Mouse (Mus musculus): ENCODE data around the gene Tbc1d13. TPM values are rescaled to one million over a fixed set of nuclear protein-coding genes. Genes with fewer than 3 reads are reported as not detected.

Gene Tbc1d13
- total RNA-seq (2015) (21.2 and 25.8 TPM in 2 replicates), total RNA-seq (2017) (36.5 and 50.0 TPM in 2 replicates)

DNA sequence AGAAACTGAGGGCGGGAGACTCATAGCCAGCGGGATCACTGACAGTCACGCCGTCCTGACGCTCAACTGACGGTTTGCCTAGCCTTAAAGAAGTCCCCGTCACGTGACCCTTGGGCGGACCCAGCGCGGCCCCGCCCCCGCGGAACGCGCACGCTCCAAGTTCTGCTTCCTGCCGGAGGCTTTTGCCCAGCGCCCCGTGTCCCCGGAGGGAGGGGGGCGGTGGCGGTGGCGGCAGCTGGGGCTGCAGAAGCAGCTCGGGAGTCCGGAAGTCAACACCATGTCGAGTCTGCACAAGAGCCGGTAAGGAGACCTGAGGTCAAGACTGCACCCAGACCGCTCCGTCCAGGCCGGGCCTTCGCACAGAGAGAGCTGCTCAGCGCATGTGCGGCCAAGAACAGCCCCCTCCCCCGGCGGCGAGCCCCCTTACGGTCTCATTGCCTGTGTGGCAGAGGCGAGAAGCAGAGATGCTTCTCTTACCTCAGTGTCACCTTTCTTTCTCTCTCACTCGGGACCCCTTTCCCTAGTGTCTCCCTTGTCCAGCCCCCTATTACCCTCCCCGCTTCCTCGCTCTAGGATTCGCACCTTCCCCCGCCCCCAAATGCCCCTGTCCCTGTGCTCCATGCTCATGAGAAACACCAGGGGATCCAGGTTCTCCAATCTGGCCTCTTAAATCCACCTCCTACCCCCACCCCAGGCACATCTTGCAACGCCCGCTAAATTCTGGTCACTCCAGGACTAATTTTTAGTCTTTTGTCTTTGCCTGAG is at the start of gene Tbc1d13:
TSS of gene Tbc1d13 (plus strand) at position 134 of the 765 bp plus-strand sequence.
- ATAC-seq (ENCODE audit: poor library complexity, severe bottlenecking) = peak; percentile 95

DNA sequence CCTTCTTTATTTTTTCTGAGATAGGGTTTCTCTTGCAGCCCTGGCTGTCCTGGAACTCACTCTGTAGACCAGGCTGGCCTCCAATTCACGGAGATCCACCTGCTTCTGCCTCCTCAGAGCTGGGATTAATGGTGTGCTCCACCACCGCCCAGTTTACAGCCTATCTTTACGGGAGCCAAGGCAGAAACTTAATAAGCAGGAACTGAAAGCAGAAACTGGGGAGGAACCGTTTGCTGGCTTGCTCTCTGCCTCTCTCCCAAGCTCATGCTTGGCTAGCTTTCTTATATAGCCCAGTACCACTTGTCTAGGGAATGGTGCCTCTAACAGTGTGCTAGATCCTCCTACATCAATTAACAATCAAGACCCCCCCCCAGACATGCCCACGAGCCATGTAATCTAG is 49.4 kb upstream of the Tbc1d13 start:
- peak; percentile 68 for ATAC-seq (ENCODE audit: poor library complexity, severe bottlenecking)

DNA sequence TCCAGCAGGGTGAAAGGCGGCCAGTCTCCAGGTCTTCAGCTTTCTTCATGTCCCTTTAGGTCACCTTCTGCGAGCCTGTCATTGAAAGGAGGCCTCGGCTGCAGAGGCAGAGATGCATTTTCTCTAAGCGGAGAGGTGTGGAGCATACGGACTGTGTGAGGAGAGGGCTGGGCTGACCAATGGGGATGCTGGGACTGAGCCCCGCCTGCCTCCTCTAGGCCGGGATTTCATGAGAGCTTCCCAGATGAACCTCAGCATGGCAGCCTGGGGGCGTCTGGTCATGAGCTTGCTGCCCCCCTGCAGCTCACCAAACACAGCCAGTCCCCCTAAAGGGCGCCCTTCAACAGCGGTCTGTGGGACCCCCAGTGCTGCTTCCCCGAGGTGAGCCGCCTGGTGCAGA is 48.9 kb upstream of the Tbc1d13 start:
- ATAC-seq (ENCODE audit: poor library complexity, severe bottlenecking) = no peak

DNA sequence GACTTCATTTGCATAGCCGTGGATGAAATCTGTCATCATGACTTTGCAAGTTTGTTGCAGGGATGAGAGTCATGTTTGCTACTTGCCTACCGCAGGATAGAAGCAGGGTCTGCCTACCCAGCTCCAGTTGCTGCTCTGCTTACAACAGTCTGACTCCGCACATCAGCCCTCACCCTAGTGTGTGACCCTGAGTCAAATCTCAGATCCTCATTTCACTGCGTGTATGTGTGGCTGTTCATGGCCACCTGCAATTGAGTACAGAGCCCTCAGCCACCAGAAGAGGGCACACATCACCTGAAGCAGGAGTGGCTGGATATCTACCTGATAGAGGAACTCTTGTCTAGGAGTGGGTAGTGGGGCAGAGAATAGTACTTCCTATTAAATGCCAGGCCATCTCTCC is 46.2 kb upstream of the Tbc1d13 start:
- peak; percentile 18; the same call in 1 of the 2 replicates for ATAC-seq (ENCODE audit: poor library complexity, severe bottlenecking)

DNA sequence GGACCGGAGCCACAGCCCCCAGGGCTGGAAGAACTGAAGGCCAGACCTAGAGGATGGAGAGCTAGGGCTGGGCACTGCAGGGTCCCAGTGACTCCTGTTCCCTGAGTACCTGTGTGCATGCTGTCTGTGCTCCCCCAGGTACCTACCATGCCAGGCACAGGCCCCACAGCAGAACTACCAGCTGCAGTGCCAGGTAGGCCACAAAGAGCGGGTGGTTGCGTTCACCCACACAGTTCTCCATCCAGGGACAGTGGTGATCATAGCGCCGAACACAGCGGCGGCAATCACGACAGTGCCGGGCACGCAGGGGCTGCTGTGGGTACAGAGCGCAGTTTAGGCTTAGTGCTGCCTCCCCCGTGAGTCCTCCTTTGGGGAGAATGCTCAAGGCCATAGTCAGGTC is 42.0 kb upstream of the Tbc1d13 start:
- ATAC-seq (ENCODE audit: poor library complexity, severe bottlenecking) = no peak

DNA sequence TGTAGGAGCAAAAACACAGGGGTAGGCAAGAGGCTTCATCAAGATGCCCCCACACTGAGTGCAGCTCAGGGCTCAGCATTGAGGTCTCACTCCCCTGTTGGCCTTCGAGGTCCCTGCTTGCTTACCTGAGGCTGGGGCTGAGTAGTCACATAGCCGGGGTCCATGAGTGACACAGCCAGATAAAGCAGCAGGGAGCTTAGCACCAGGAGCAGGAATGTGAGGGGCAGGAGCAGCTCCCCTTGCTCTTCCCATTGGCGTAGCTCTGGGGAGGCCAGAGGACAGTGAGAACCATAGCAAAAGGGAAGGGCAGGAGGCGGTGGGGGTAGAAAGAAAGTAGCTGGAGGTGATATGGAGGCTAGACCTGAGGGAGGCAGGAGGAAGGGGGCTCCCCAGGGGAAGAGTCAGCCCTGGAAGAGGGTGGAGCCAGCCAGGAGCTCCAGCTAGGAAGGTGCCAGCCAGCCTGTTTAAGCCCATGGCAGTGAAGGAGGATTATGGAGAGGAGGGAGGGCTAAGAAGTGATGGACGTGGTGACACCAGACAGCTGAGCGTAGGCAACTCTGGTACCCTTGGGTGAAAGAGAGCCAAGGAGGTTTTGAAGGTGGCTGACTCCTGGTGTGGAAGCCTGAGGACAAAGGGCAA is 41.1 kb upstream of the Tbc1d13 start:
- ATAC-seq (ENCODE audit: poor library complexity, severe bottlenecking) = no peak

DNA sequence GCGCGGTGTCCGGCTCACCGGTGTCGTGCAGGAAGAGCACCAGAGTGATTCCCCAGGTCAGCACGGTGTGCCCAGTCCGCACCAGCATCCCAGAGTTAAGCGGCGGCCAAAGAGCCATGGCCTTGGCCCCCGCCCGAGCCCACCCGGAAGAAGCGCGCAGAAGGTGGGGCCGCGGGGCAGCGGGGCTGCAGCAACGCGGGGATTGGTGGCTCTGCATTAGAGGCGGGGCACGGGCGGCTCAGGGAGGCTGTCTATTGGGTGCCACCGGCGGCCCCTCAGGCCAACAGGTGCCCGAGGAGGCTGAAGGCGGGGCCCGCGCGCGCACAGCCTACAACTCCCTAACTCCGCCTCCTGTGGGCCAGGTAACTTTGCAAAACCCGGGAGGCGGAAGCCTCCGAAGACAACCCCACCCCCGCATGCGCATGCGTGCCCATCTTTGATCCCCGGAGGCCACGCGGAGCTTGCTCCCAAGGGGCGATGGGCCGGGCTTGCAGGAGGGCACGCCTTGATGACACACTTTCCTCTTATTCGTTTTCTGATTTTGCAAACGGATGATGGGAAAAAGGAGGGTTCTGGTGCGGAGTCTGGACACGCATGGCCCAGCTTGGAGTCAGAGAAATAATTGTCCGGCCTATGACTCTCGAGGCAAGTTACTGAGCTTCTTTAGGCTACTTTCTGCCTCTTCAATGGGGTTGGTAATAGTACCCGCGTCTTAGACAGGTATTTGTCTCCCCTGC is 39.9 kb upstream of the Tbc1d13 start, which contains the start of gene Zdhhc12:
TSS of gene Zdhhc12 (minus strand) at position 178 of the 737 bp plus-strand sequence.
- ATAC-seq (ENCODE audit: poor library complexity, severe bottlenecking) = peak; percentile 97

DNA sequence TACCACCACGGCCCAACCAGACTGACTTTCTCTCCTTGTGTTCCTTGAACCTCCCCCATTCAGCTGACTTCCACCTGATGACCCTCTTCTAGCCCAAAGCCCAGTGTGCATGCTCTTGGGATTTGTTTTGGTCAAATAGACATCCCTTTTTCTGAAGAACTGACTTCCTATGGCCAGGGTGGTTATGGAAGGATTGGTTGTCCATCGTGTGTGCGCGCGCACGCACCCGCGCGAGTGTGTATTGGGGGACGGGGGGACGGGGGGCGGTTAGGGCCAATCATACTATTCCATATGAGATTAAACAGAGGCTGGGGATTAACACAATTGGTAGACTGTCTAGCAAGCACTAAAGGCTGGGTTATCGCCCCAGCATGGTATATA is 39.3 kb upstream of the Tbc1d13 start:
- ATAC-seq (ENCODE audit: poor library complexity, severe bottlenecking) = no peak

DNA sequence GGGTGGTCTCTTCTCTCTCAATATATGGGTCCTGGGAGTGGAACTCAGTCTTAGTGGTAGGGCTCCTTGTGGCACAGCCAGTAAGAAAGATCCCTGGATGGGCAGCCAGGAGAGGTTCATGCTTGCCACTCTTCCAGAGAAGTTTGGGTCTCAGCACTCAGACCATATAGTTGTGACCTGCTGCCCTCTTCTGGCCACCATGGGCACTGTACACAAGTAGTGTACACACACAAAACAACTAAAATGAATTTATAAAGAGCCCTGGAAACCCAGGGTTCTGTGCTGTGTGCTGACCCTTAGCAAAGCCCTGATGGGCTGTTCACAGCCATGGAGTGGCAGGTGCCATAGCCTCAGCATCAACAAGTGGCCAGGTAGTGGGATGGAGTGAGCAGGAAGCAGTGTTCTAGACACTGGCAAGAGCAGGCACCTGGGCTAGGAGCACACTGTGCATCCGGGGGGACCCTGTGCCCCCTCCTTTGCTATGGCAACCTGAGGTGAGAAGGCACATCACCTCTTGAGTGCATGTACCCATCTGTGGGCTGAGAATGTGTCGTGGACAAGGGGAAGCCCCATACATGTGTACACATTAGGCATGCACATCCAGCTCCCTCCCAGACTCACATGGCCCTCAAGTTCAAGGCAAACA is 37.5 kb upstream of the Tbc1d13 start:
- ATAC-seq (ENCODE audit: poor library complexity, severe bottlenecking) = 0 out of 2 replicates have a peak, but pooled peaks have one; percentile 31

DNA sequence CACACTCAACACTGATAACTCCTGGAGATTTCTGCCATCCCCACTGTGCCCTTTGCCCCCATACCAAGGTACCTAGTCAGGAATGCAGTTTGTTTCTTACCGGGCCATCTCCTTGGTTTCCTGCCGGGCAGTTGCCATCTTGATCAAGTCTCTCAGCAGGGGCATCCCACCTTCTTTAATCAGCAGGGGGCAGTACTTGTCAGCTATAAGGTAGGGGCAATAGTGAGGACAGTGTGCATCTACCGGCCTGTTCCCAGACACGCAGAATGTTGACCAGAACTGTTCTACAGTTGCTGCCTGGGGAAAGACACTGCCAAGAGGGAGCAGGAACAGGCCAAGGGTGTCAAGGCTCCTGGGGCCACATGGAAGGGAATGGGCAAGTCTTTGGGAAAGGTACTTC is 33.3 kb upstream of the Tbc1d13 start:
- no peak for ATAC-seq (ENCODE audit: poor library complexity, severe bottlenecking)

DNA sequence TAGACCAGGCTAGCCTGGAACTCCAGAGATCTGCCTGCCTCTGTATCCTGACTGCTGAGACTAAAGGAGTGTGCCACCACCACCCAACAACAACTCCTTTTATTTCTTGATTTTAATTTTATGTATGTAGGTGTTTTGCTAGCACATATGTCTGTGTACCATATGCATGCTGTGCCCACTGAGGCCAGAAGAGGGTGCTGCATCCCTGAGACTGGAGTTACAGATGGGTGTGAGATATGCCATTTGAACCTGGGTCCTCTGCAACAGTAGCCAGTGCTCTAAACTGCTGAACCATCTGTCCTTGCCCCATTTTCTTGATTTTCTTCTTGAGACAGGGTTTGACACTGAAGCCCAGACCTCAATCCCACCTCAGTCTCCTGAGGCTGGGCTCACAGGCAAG is 27.2 kb upstream of the Tbc1d13 start:
- ATAC-seq (ENCODE audit: poor library complexity, severe bottlenecking) = peak; percentile 49

DNA sequence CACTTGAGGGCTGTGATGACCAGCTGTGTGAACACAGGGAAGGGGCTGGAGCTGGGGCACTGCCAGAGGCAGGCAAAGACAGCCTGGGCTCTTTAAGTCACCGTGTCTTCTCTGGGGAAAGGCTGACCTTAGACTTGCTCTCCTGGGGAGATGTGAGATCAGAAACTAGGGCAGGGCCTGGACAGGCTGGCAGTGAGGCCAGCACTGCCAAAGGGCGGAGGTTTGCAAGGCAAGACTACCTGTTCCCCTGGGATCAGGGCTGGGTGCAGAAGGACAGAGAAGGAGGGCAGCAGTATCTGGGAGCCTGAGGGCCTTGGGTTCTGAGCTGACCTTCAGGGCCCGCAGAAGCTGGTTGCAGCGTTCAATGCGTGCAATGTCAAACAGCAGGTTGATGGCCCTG is 25.9 kb upstream of the Tbc1d13 start:
- no peak for ATAC-seq (ENCODE audit: poor library complexity, severe bottlenecking)

DNA sequence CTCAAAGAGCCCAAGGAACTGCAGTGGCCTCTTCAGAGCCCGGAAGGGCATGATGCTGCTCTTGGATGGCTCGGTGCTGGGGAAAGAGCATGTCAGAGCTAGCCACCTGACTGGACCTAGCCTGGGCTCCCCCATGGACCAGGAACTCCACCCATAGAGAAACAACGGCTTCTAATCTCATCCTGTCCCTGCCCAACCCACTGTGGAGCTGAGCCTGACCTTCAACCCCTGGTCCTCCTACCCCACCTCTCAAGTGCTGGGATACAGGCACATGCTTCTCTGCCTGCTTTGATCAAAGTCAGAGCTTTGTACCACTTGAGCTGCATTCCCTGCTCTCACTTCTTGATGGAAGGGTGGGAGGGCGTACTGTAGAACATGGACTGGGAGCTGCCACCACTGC is 25.3 kb upstream of the Tbc1d13 start:
- ATAC-seq (ENCODE audit: poor library complexity, severe bottlenecking) = no peak

DNA sequence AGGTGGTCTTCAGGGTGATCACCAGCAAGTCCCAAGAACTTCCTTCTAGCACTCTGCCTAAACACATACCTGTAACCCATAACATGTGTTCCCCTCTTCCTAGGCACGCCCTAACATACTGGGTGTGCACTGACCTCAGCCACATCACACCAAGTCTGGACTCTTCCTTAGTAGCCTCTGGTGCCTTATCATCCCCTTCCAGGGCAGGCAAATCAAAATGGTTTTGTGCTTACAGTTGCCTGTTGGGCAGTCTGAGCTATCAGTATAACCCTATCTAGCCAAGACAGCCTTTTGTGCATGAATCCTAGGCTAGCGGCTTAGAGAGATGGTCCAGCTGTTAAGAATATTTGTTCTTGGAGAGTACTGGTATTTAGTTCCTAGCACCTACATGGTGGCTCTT is 22.0 kb upstream of the Tbc1d13 start:
- ATAC-seq (ENCODE audit: poor library complexity, severe bottlenecking) = no peak

DNA sequence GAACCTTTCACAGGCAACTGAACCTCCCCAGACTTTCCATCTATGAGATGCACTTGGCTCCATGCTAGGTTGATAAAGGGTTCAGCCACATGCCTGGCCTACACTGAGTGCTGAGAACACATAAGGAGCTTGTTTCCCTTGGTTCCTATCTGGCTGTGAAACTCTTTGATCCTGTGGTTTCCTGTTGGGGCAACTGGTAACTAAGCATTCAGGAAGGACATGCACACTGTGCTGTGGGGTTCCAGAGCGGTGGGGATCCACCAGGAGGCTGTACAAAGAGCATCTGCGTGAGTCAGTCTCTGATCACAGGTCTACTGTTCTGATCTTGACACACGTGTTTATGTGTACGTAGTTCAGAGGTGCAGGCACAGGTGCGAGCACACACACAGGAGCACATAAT is 21.0 kb upstream of the Tbc1d13 start:
- ATAC-seq (ENCODE audit: poor library complexity, severe bottlenecking) = peak; percentile 33; the same call in 1 of the 2 replicates

DNA sequence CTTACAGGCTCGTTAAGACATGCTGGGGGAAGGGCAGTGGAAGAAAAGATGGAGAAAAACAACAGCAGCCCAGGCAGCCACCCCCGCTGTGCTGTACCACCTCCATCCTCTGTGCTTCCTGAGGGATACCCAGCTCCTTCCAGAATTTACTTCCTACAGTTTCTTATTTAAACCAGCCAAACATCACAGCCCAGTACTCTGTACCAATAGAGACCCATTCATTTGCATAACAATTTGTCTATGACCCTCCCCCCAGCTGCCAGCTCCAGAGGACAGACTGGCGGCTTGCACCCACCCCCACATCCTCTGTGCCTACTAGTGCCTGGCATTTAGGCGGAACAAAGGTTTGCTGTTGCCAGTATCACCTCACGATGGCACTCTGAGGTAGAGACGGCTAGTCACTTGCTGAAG is 13.9 kb upstream of the Tbc1d13 start:
- no peak for ATAC-seq (ENCODE audit: poor library complexity, severe bottlenecking)

DNA sequence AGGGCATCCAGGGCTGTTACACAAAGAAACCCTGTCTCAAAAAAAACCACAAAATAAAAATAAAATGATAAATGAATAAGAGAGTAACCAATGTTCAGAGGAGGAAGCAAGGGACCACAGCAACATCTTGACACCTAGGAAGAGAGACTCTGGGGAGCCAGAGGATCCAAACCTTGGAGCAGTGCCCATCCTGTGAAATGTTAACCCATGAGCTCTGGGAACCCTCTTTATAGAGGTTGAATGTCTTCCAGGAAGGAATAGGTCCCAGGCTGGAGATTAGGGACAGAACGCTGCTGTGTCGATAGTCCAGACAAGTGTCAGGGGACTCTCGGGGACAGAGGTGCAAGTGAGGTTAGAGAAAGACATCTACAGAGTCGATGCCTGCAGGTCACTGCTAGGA is 13.3 kb upstream of the Tbc1d13 start:
- no peak for ATAC-seq (ENCODE audit: poor library complexity, severe bottlenecking)

DNA sequence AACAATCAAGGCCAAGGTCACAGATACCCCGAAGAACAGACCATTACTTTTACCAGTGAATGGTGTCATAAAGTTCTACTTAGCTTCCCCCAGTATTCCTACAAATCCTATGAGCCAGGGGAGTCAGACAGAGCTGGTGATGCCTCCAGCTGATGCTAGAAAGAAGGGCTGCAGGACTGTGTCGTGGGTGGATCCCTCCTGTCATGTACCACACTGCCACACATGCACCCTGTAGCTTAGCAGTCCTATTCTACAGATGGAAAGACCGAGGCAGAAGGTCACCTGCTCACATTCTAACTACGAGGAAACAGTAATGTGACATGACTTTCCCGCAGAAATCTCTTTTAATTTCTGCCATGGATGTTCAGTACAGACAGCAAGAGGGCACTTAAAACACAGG is 10.8 kb upstream of the Tbc1d13 start:
- ATAC-seq (ENCODE audit: poor library complexity, severe bottlenecking) = no peak

DNA sequence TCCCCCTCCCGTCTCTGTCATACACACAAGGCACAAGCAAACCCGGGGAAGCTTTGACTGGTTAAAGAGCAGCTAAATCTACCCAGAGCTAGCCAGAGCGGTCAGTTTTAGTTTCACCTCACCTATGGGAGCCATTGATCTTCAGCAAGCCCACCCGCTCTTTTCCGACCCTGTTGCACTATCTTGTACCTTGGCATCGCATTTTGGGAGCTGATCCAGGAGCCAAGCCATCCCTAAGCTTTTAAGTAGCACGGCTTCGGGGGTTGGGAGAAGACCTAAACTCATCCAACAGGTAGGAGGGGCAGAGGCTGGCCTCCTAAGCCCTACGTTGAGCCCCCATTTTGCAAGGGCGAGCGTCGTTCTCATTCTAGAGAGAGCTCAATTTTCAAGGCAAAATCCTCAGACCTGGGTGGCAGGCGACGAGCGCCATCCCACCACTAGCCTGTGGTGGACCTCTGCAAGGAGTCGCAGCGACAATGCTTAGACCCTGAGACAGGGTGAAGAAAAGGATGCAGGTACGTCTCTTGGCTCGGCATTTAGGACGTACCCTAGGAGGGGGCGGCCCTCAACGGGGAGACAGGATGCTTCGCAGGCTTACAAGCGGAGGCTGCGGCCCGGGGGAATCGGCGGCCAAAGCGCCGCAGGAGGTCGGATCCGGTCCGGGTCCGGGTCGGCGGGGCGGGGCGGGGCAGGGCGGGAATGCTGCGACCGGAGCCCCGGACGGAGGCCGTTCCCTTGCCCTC is 9.6 kb upstream of the Tbc1d13 start:
- ATAC-seq (ENCODE audit: poor library complexity, severe bottlenecking) = peak; percentile 13; the same call in 1 of the 2 replicates

DNA sequence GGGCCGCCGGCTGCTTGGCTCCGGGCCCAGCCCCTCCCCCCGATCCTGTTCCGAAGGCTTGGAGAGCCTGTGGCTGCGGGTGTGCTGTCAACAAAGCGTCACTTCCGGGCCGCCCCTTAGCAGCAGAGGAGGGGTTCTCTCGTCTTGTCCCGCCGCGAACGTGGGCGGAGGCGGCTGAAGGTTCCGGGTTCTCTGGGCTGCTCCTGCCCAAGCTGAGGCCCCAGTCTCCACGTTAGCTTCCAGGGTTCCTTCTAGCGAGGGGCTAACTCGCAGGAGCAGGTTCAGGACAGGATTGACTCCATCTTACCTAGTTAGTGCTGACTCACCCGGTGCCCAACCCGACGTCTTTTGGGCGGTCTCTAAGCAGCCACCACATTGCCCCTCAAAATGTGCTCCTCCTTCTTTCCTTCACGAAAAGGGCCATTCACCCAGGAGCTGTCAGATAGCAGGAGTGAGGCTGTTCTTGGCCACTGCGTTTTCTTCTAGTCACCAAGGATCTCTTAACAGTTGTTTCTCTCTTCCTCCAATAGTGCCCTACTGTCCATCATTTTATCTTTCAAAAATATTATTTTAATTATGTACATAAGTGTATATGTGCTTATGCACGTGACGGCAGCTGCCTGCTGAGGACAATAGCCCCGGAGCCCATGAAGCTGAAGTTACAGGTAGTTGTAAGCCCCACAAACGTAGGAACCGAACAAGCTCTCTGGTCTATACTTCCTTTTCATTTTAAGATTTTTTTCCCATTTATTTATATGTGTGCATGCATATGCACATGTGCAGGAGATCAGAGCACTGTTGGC is 8.9 kb upstream of the Tbc1d13 start, which contains the start of gene Zer1:
TSS of gene Zer1 (minus strand) at position 114 of the 803 bp plus-strand sequence.
- peak; percentile 97 for ATAC-seq (ENCODE audit: poor library complexity, severe bottlenecking)

Data from megakaryocyte, adult 5-6 weeks (primary cell).